Mouse (Mus musculus): Measurements from ENCODE around the gene Cdk20.

DNA sequence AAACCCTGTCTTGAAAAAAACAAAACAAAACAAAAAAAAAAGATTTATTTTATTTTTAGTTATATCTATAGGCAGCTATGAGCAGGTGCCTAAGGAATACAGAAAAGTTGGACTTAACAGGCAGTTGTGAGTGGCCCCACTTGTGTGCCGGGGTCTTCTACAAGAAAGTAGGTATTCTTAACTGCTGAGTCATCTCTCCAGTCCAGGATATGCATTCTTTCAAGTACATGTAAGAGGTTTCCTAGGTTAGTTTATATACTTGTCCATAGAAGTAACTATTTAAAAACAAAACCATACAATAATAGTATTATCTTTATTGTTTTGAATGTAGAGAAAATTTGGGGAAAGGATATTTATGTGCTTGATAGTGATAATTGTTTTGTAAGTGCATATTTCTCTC lies 11.3 kb upstream of the Cdk20 start:
- no peak for TF ChIP-seq CTCF (conservative IDR thresholded peaks at IDR 0.05 in 1 of 2, IDR thresholded peaks at IDR 0.05 in 1 of 2; ENCODE audit: low read depth in 2 of 2, low read length in 2 of 2)
- no peak for TF ChIP-seq IRF4 (IDR thresholded peaks at IDR 0.05; ENCODE audit: low read depth, low read length)
- no peak for TF ChIP-seq RCOR1 (conservative IDR thresholded peaks at IDR 0.05; ENCODE audit: low read depth, low read length)
- no peak for TF ChIP-seq NRF1 (IDR thresholded peaks at IDR 0.05; ENCODE audit: low read depth, low read length)
- no peak for TF ChIP-seq POLR2A (IDR thresholded peaks at IDR 0.05; ENCODE audit: low read depth, low read length)
- TF ChIP-seq MEF2A (IDR thresholded peaks at IDR 0.05; ENCODE audit: borderline replicate concordance, low read depth, low read length) = no peak
- no peak for TF ChIP-seq HCFC1 (IDR thresholded peaks at IDR 0.05; ENCODE audit: low read depth, low read length)
- TF ChIP-seq MAX (IDR thresholded peaks at IDR 0.05; ENCODE audit: low read length) = no peak
